Mouse (Mus musculus) limb, embryonic 14.5 days (tissue): ENCODE results near the gene Wipi2. TPM values are rescaled to one million over a fixed set of nuclear protein-coding genes. Genes with fewer than 3 reads are reported as not detected.
A peak's percentile ranks its signal among the peaks of the same experiment; 100 is the strongest.

Experiments
- ATAC-seq: fragments of 200-750 bp; cut with Nextera tagmentation; 2 replicates; pipeline ENCODE4 v1.8.0; 2017; ENCODE audit warnings: low read depth, moderate number of reproducible peaks, moderate TSS enrichment; ENCODE audit not compliant: low FRiP score
- DNase-seq: peaks from one replicate; pipeline ENCODE4 v3.0.0-alpha.2; 2015; ENCODE audit warnings: low spot score
- H3K27ac ChIP-seq: fragments of 300-500 bp; sonication (generic); replicated peaks from 2 replicates; pipeline ENCODE4 v1.5.1; 2014; ENCODE audit warnings: low read depth, mild to moderate bottlenecking, low read length, moderate library complexity, mixed read lengths
- H3K27me3 ChIP-seq: fragments of 300-500 bp; sonication (generic); 2 replicates; pipeline ENCODE4 v1.6.1; 2014; ENCODE audit warnings: low read length, mixed read lengths; ENCODE audit not compliant: control insufficient read depth, insufficient read depth
- H3K36me3 ChIP-seq: fragments of 300-500 bp; sonication (generic); 2 replicates; pipeline ENCODE4 v1.6.1; 2014; ENCODE audit warnings: mild to moderate bottlenecking, low read length, moderate library complexity, mixed read lengths; ENCODE audit not compliant: control insufficient read depth, insufficient read depth
- H3K4me1 ChIP-seq: fragments of 300-500 bp; sonication (generic); 2 replicates; pipeline ENCODE4 v1.6.1; 2014; ENCODE audit warnings: antibody characterized with exemption, low read length, mixed read lengths; ENCODE audit not compliant: control insufficient read depth, insufficient read depth
- H3K4me2 ChIP-seq: fragments of 300-500 bp; sonication (generic); replicated peaks from 2 replicates; pipeline ENCODE4 v1.6.1; 2014; ENCODE audit warnings: low read depth, mild to moderate bottlenecking, low read length, moderate library complexity; ENCODE audit not compliant: severe bottlenecking
- H3K4me3 ChIP-seq: fragments of 300-500 bp; sonication (generic); replicated peaks from 2 replicates; pipeline ENCODE4 v1.5.1; 2014; ENCODE audit warnings: low read length
- H3K9ac ChIP-seq: fragments of 300-500 bp; sonication (generic); 2 replicates; pipeline ENCODE4 v1.6.1; 2014; ENCODE audit warnings: mild to moderate bottlenecking, low read depth, low read length, moderate library complexity; ENCODE audit not compliant: severe bottlenecking
- H3K9me3 ChIP-seq: fragments of 300-500 bp; sonication (generic); 2 replicates; pipeline ENCODE4 v1.6.1; 2016; ENCODE audit warnings: low read length; ENCODE audit not compliant: control insufficient read depth
- POLR2A ChIP-seq: fragments of 200-500 bp; IDR thresholded peaks from 2 replicates; pipeline ENCODE4 v1.8.0; 2012; ENCODE audit warnings: inconsistent platforms, mild to moderate bottlenecking, moderate library complexity, borderline replicate concordance; ENCODE audit not compliant: insufficient read depth, insufficient read length; ENCODE audit errors: extremely low read depth
- WGBS: fragments of 180-500 bp; shearing (Covaris S2); extraction: QIAGEN DNeasy Blood & Tissue Kit; methylation state at CpG from one replicate; pipeline ENCODE4 v1.1.7; 2014; 5-methylcytosine and 5-hydroxymethylcytosine counted together
- polyA plus RNA-seq, 2 experiments: library from polyadenylated mRNA; depleted of rRNA in 1 of 2; stranded (reverse) in 1 of 2; unstranded in 1 of 2; fragments of >200 nt; fragmentation: Nextera tagmentation in 1 of 2; extraction: Ambion mirVana in 1 of 2; gene quantifications; 2 replicates each; pipeline versions ENCODE4 v1.2.1 to v1.2.3; 2012 to 2014

Wipi2 gene
- polyA plus RNA-seq, 2 experiments = 37.4 to 50.4 TPM

- Histone ChIP-seq H3K9me3 (no peaks in the 10 kb centered on the region), H3K9ac (no peak overlapping the region), H3K36me3 (no peaks in the 10 kb centered on the region), H3K4me1 (no peaks in the 10 kb centered on the region), H3K4me2 (no peak overlapping the region), H3K4me3 (no peak overlapping the region), H3K27me3 (no peaks in the 10 kb centered on the region), H3K27ac (no peak overlapping the region)
- no peak for TF ChIP-seq POLR2A
- WGBS = 89% methylated on average over 9 of the region's 9 CpGs
- DNase-seq = no peak
- ATAC-seq = no peak
Observed at GRCm38 (mm10) chr5:142715059-142715458, 87.6 kb downstream of the Wipi2 start.

- no peak overlapping the region for H3K4me2 ChIP-seq
- H3K4me1 ChIP-seq = no peaks in the 10 kb centered on the region
- no peaks in the 10 kb centered on the region for H3K9me3 ChIP-seq
- H3K27me3 ChIP-seq = no peaks in the 10 kb centered on the region
- no peak for ATAC-seq
- 82% methylated on average over 6 of the region's 6 CpGs for WGBS
- H3K27ac ChIP-seq = no peak overlapping the region
- DNase-seq = no peak
- no peaks in the 10 kb centered on the region for H3K36me3 ChIP-seq
- no peak overlapping the region for H3K9ac ChIP-seq
- no peak overlapping the region for H3K4me3 ChIP-seq
- TF ChIP-seq POLR2A = no peak
Observed at GRCm38 (mm10) chr5:142716056-142716455, 88.6 kb downstream of the Wipi2 start.

GRCm38 (mm10) chr5:142718037-142718436, 90.5 kb downstream of the Wipi2 start:
- Histone ChIP-seq H3K9ac (no peak overlapping the region), H3K27me3 (no peaks in the 10 kb centered on the region), H3K36me3 (no peaks in the 10 kb centered on the region), H3K4me1 (no peaks in the 10 kb centered on the region), H3K4me2 (no peak overlapping the region), H3K4me3 (no peak overlapping the region), H3K27ac (no peak overlapping the region), H3K9me3 (no peaks in the 10 kb centered on the region)
- peak; percentile 45; the same call in 1 of the 2 replicates for ATAC-seq
- no peak for TF ChIP-seq POLR2A
- WGBS = 32% methylated on average over 4 of the region's 4 CpGs
- DNase-seq = peak; percentile 63

- Histone ChIP-seq H3K4me2 (no peak overlapping the region), H3K9ac (no peak overlapping the region), H3K9me3 (no peaks in the 10 kb centered on the region), H3K4me1 (no peaks in the 10 kb centered on the region), H3K4me3 (no peak overlapping the region), H3K27ac (no peak overlapping the region), H3K36me3 (no peaks in the 10 kb centered on the region), H3K27me3 (no peaks in the 10 kb centered on the region)
- ATAC-seq (0 out of 2 replicates have a peak, but pooled peaks have one; percentile 19), DNase-seq (no peak)
- WGBS = 61% methylated on average over 25 of the region's 25 CpGs
- TF ChIP-seq POLR2A = no peak
Observed at GRCm38 (mm10) chr5:142718486-142718885, 91.0 kb downstream of the Wipi2 start.

- 79% methylated on average over 13 of the region's 13 CpGs for WGBS
- Histone ChIP-seq H3K9ac (no peak overlapping the region), H3K27me3 (no peaks in the 10 kb centered on the region), H3K36me3 (peaks cover 4% of the 10 kb centered on the region; the same call in 1 of the 2 replicates), H3K4me2 (no peak overlapping the region), H3K4me3 (no peak overlapping the region), H3K9me3 (no peaks in the 10 kb centered on the region), H3K4me1 (no peaks in the 10 kb centered on the region), H3K27ac (no peak overlapping the region)
- ATAC-seq (no peak), DNase-seq (no peak)
- TF ChIP-seq POLR2A = no peak
Observed at GRCm38 (mm10) chr5:142719897-142720296, 92.4 kb downstream of the Wipi2 start.

Other genes with a start within 250 kb of the Wipi2 start
- gene Foxk1, start 226.2 kb upstream of the Wipi2 start, polyA plus RNA-seq (2012; rRNA removed) = 18.6 and 22.1 TPM in 2 replicates
- gene Foxk1, start 226.2 kb upstream of the Wipi2 start, polyA plus RNA-seq (2014; fragmentation: Nextera tagmentation; extraction: Ambion mirVana) = 6.0 and 6.7 TPM in 2 replicates
- 23.2 and 28.5 TPM in 2 replicates for gene Ap5z1, start 163.8 kb upstream of the Wipi2 start, polyA plus RNA-seq (2012; rRNA removed)
- gene Ap5z1, start 163.8 kb upstream of the Wipi2 start, polyA plus RNA-seq (2014; fragmentation: Nextera tagmentation; extraction: Ambion mirVana) = 8.8 and 9.6 TPM in 2 replicates
- 0.18 and 0.29 TPM in 2 replicates for gene Papolb, start 97.6 kb upstream of the Wipi2 start, polyA plus RNA-seq (2012; rRNA removed)
- gene Papolb, start 97.6 kb upstream of the Wipi2 start, polyA plus RNA-seq (2014; fragmentation: Nextera tagmentation; extraction: Ambion mirVana) = 0.18 TPM in 2 replicates
- gene Radil, start 76.6 kb upstream of the Wipi2 start, polyA plus RNA-seq (2012; rRNA removed) = 7.4 and 9.9 TPM in 2 replicates
- gene Radil, start 76.6 kb upstream of the Wipi2 start, polyA plus RNA-seq (2014; fragmentation: Nextera tagmentation; extraction: Ambion mirVana) = 4.4 and 5.7 TPM in 2 replicates
- gene Mmd2, start 18.9 kb upstream of the Wipi2 start, polyA plus RNA-seq (2012; rRNA removed) = 1.1 and 1.2 TPM in 2 replicates
- gene Mmd2, start 18.9 kb upstream of the Wipi2 start, polyA plus RNA-seq (2014; fragmentation: Nextera tagmentation; extraction: Ambion mirVana) = 1.5 and 2.0 TPM in 2 replicates
- 8.0 and 11.6 TPM in 2 replicates for gene Slc29a4, start 64.8 kb downstream of the Wipi2 start, polyA plus RNA-seq (2012; rRNA removed)
- gene Slc29a4, start 64.8 kb downstream of the Wipi2 start, polyA plus RNA-seq (2014; fragmentation: Nextera tagmentation; extraction: Ambion mirVana) = 5.8 and 7.6 TPM in 2 replicates
- gene Tnrc18, start 190.0 kb downstream of the Wipi2 start, polyA plus RNA-seq (2012; rRNA removed) = 61.1 and 85.3 TPM in 2 replicates
- gene Tnrc18, start 190.0 kb downstream of the Wipi2 start, polyA plus RNA-seq (2014; fragmentation: Nextera tagmentation; extraction: Ambion mirVana) = 46.6 and 55.7 TPM in 2 replicates